Mouse (Mus musculus): ENCODE measurements around the gene D130052B06Rik. TPM values are rescaled to one million over a fixed set of nuclear protein-coding genes. Genes with fewer than 3 reads are reported as not detected.

The D130052B06Rik gene
- polyA plus RNA-seq, 1 experiment = not detected

DNA sequence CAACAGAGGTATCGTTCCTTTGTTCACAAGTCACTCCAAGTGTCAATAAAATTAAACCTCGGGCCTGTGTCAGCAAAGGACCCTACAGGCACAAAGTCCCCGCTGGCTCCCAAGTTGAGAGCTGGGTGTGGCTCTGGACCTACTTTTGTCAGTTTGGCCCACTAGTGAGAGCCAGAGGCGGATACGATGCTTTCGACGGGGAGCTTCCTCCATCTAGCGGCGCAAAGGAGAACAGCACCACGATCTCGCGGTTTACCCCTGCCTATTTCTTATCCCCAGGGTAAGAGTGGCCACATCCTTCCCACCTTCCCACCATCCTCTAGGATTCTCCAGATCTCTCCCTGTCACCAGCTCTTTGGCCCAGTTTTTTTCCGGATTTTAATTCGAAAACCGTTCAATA, 15.1 kb downstream of the D130052B06Rik start:
- no peak for TF ChIP-seq POLR2A (IDR thresholded peaks at IDR 0.05; ENCODE audit: low read depth, low read length)
- TF ChIP-seq CTCF (IDR thresholded peaks at IDR 0.05; ENCODE audit: extremely low read depth, insufficient read depth, insufficient read length, insufficient replicate concordance) = peak; percentile 38; the same call in 1 of the 2 replicates
- no peaks in the 10 kb centered on the region for H3K27me3 ChIP-seq (ENCODE audit: control insufficient read depth, insufficient read depth, low read length)
- no peak overlapping the region for H3K4me3 ChIP-seq (ENCODE audit: extremely low read depth, insufficient read depth, insufficient read length)
- no peaks in the 10 kb centered on the region for H3K36me3 ChIP-seq (ENCODE audit: control insufficient read depth, insufficient read depth, low read length)
- H3K27ac ChIP-seq (ENCODE audit: insufficient read depth, low read length) = no peak overlapping the region
- DNase-seq (ENCODE audit: low read depth in 1 of 2, low spot score in 2 of 2) = no peak
- 11% methylated on average over 15 of the region's 15 CpGs for WGBS
- H3K4me1 ChIP-seq (ENCODE audit: control insufficient read depth, insufficient read depth, insufficient read length) = no peaks in the 10 kb centered on the region

DNA sequence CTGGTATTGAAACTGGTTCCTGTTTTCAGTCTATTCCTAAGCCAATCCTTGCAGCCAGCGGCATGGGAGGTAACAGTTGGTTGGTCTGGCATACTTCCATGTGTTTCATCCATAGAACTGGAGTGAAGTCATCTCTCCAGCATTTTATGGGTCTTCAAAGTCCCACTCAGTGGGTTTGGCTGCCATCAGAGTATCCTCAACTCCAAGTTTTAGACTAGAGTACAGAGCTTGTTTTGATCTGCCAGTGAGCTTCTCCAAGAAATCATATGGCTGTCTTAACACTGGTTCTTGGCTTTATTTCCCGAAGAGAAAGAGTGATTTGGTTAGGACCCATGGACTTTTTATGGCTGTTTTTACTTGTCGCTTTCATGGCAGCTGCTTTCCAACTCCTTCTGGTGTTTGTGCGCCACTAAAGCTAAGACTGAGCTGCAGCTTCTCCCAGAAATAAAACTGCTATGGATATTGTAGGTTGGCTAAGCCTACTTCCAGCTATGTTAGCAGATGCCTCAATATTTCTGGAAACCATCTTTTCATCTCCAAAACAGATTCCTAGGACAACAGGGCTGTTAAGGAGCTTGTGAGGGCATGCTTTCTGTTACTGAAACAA, 28.1 kb downstream of the D130052B06Rik start:
- Histone ChIP-seq H3K4me1 (ENCODE audit: control insufficient read depth, insufficient read depth, insufficient read length) (no peaks in the 10 kb centered on the region), H3K27me3 (ENCODE audit: control insufficient read depth, insufficient read depth, low read length) (no peaks in the 10 kb centered on the region), H3K36me3 (ENCODE audit: control insufficient read depth, insufficient read depth, low read length) (no peaks in the 10 kb centered on the region), H3K4me3 (ENCODE audit: extremely low read depth, insufficient read depth, insufficient read length) (no peak overlapping the region), H3K27ac (ENCODE audit: insufficient read depth, low read length) (no peak overlapping the region)
- no peak for TF ChIP-seq CTCF (IDR thresholded peaks at IDR 0.05; ENCODE audit: extremely low read depth, insufficient read depth, insufficient read length, insufficient replicate concordance)
- DNase-seq (ENCODE audit: low read depth in 1 of 2, low spot score in 2 of 2) = no peak
- WGBS = 84% methylated on average over 4 of the region's 4 CpGs

DNA sequence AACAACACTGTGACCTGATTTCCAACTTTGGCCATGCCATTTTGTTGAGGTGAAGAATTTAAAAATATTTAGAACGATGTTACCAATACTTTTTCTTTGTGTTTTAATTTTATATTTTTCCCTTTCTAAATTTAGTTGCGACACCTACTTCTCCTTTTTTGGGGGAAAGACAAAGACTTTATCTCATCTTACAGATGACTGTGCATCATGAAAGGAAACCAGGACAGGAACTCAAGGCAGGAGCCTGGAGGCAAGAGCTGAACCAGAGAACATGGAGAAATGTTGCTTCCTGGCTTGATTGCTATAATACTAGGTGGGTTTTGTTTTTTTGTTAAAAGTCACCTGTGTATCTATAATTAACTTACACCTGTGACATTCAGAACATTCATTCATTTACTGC, 38.0 kb downstream of the D130052B06Rik start:
- TF ChIP-seq CTCF (IDR thresholded peaks at IDR 0.05; ENCODE audit: extremely low read depth, insufficient read depth, insufficient read length, insufficient replicate concordance) (no peak), POLR2A (IDR thresholded peaks at IDR 0.05; ENCODE audit: low read depth, low read length) (no peak)
- Histone ChIP-seq H3K4me1 (ENCODE audit: control insufficient read depth, insufficient read depth, insufficient read length) (no peaks in the 10 kb centered on the region), H3K36me3 (ENCODE audit: control insufficient read depth, insufficient read depth, low read length) (no peaks in the 10 kb centered on the region), H3K27me3 (ENCODE audit: control insufficient read depth, insufficient read depth, low read length) (no peaks in the 10 kb centered on the region), H3K27ac (ENCODE audit: insufficient read depth, low read length) (no peak overlapping the region), H3K4me3 (ENCODE audit: extremely low read depth, insufficient read depth, insufficient read length) (no peak overlapping the region)
- 9% methylated on average over 2 of the region's 2 CpGs for WGBS
- no peak for DNase-seq (ENCODE audit: low read depth in 1 of 2, low spot score in 2 of 2)

- H3K36me3 ChIP-seq (ENCODE audit: control insufficient read depth, insufficient read depth, low read length) = no peaks in the 10 kb centered on the region
- H3K27ac ChIP-seq (ENCODE audit: insufficient read depth, low read length) = no peak overlapping the region
- no peaks in the 10 kb centered on the region for H3K27me3 ChIP-seq (ENCODE audit: control insufficient read depth, insufficient read depth, low read length)
- H3K4me1 ChIP-seq (ENCODE audit: control insufficient read depth, insufficient read depth, insufficient read length) = no peaks in the 10 kb centered on the region
- 63% methylated on average over 2 of the region's 2 CpGs for WGBS
- no peak for DNase-seq (ENCODE audit: low read depth in 1 of 2, low spot score in 2 of 2)
- no peak overlapping the region for H3K4me3 ChIP-seq (ENCODE audit: extremely low read depth, insufficient read depth, insufficient read length)
- TF ChIP-seq POLR2A (IDR thresholded peaks at IDR 0.05; ENCODE audit: low read depth, low read length) (no peak), CTCF (IDR thresholded peaks at IDR 0.05; ENCODE audit: extremely low read depth, insufficient read depth, insufficient read length, insufficient replicate concordance) (no peak)
These were observed 50.3 kb downstream of the D130052B06Rik start for GRCm38 (mm10) chr11:33649358-33649757.

DNA sequence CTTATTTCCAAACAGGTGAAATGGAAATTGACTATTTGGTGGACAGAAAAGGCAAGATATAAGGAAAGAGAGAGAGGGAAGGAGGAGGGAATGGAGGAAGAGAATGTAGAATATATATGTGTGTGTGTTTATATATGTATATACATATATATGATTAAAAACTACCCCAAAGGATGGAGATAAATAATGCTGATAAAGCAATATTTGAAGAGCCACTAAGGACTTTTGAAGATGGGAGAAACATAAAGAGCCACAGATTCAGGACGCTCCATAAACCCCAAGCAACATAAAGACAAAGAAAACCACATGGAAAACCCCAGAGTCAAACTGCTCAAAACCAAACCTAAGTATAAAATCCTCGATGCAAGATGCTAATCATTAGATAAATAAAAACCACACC, 55.4 kb downstream of the D130052B06Rik start:
- no peaks in the 10 kb centered on the region for H3K4me1 ChIP-seq (ENCODE audit: control insufficient read depth, insufficient read depth, insufficient read length)
- 62% methylated on average over 2 of the region's 2 CpGs for WGBS
- no peak for DNase-seq (ENCODE audit: low read depth in 1 of 2, low spot score in 2 of 2)
- TF ChIP-seq POLR2A (IDR thresholded peaks at IDR 0.05; ENCODE audit: low read depth, low read length) (no peak), CTCF (IDR thresholded peaks at IDR 0.05; ENCODE audit: extremely low read depth, insufficient read depth, insufficient read length, insufficient replicate concordance) (no peak)
- H3K27ac ChIP-seq (ENCODE audit: insufficient read depth, low read length) = no peak overlapping the region
- H3K27me3 ChIP-seq (ENCODE audit: control insufficient read depth, insufficient read depth, low read length) = no peaks in the 10 kb centered on the region
- no peak overlapping the region for H3K4me3 ChIP-seq (ENCODE audit: extremely low read depth, insufficient read depth, insufficient read length)
- H3K36me3 ChIP-seq (ENCODE audit: control insufficient read depth, insufficient read depth, low read length) = no peaks in the 10 kb centered on the region

DNA sequence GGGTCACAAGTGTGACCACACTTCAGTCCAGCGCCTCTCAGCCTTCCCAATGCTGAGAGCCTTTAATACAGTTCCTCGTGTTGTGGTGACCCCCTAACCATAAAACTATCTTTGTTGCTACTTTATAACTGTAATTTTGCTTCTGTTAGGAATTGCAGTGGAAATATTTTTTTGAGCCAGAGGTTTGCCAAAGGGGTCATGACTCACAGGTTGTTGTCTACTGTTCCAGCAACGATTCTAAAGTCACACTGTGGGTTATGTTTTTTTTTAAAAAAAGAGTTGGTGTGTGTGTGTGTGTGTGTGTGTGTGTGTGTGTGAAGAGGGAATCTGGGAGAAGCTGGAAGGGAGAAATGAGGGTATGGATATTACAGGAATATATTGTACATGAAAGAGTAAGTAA, 56.1 kb downstream of the D130052B06Rik start:
- 68% methylated on average over 3 of the region's 3 CpGs for WGBS
- H3K27ac ChIP-seq (ENCODE audit: insufficient read depth, low read length) = no peak overlapping the region
- no peak for DNase-seq (ENCODE audit: low read depth in 1 of 2, low spot score in 2 of 2)

GRCm38 (mm10) chr11:33655861-33656593, 56.9 kb downstream of the D130052B06Rik start:
- no peak for DNase-seq (ENCODE audit: low read depth in 1 of 2, low spot score in 2 of 2)
- Histone ChIP-seq H3K4me1 (ENCODE audit: control insufficient read depth, insufficient read depth, insufficient read length) (no peaks in the 10 kb centered on the region), H3K36me3 (ENCODE audit: control insufficient read depth, insufficient read depth, low read length) (no peaks in the 10 kb centered on the region), H3K27ac (ENCODE audit: insufficient read depth, low read length) (no peak overlapping the region), H3K4me3 (ENCODE audit: extremely low read depth, insufficient read depth, insufficient read length) (no peak overlapping the region), H3K27me3 (ENCODE audit: control insufficient read depth, insufficient read depth, low read length) (no peaks in the 10 kb centered on the region)
- TF ChIP-seq CTCF (IDR thresholded peaks at IDR 0.05; ENCODE audit: extremely low read depth, insufficient read depth, insufficient read length, insufficient replicate concordance) = no peak
- no peak for TF ChIP-seq POLR2A (IDR thresholded peaks at IDR 0.05; ENCODE audit: low read depth, low read length)
- 73% methylated on average over 7 of the region's 7 CpGs for WGBS

More for the DNA sequence above, 56.1 kb downstream of the D130052B06Rik start:
- Histone ChIP-seq H3K27me3 (ENCODE audit: control insufficient read depth, insufficient read depth, low read length) (no peaks in the 10 kb centered on the region), H3K36me3 (ENCODE audit: control insufficient read depth, insufficient read depth, low read length) (no peaks in the 10 kb centered on the region), H3K4me3 (ENCODE audit: extremely low read depth, insufficient read depth, insufficient read length) (no peak overlapping the region), H3K4me1 (ENCODE audit: control insufficient read depth, insufficient read depth, insufficient read length) (no peaks in the 10 kb centered on the region)
- TF ChIP-seq POLR2A (IDR thresholded peaks at IDR 0.05; ENCODE audit: low read depth, low read length) (no peak), CTCF (IDR thresholded peaks at IDR 0.05; ENCODE audit: extremely low read depth, insufficient read depth, insufficient read length, insufficient replicate concordance) (no peak)

Measured in spleen, adult 2 months (tissue).